Mouse (Mus musculus): Measurements from ENCODE around the gene Prr5l. TPM values are rescaled to one million over a fixed set of nuclear protein-coding genes. Genes with fewer than 3 reads are reported as not detected.

Prr5l gene
- polyA plus RNA-seq (2012; fragmentation: generic; extraction: Trizol): 0.43 TPM
- long read RNA-seq, experiment 1, full-length matches to known transcripts: 1 of 1 reads
- long read RNA-seq, experiment 1, partial matches to known transcripts: 0 of 1 reads
- long read RNA-seq, experiment 1, other reads (novel, unspliced or antisense): 0 of 1 reads
- long read RNA-seq, experiment 2, full-length matches to known transcripts: 6 of 7 reads
- long read RNA-seq, experiment 2, partial matches to known transcripts: 0 of 7 reads
- long read RNA-seq, experiment 2, other reads (novel, unspliced or antisense): 1 of 7 reads

DNA sequence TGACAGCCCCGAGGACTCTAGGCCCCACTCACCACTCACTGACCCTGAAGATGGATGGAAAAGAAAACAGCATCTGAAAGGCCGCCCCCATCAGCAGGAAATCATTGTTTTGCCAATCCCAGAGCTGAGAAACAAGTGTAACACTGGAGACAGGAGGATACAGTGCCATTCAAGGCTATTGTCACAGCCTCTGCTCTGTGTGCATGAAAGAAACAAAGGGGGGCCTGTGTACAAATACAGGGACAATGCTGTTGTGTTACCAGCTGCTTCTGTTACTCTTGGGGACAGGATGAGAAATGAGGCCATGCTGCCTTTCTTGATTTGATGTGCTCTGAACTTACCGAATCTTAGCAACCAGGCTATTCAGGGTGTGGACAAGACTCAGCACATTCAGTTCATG, at the start of gene Prr5l:
Prr5l (minus strand) TSS at position 30 of the 400 bp plus-strand sequence.
- Histone ChIP-seq H3K4me3 (ENCODE audit: insufficient read depth, poor library complexity, severe bottlenecking) (no peak within 1 kb of the TSS), H3K79me3 (ENCODE audit: low read depth) (peaks cover 2% of the 10 kb centered on the region), H3K27me3 (ENCODE audit: control insufficient read depth, insufficient read depth, insufficient read length) (peaks cover 6% of the 10 kb centered on the region), H3K36me3 (ENCODE audit: control insufficient read depth, insufficient read depth) (no peaks in the 10 kb centered on the region), H3ac (ENCODE audit: control insufficient read depth, insufficient read length, low read depth) (no peak within 1 kb of the TSS), H3K79me2 (ENCODE audit: control insufficient read depth, insufficient read depth) (peaks cover 5% of the 10 kb centered on the region)
- TF ChIP-seq MAX (IDR thresholded peaks at IDR 0.05) (no peak), MYOG (IDR thresholded peaks at IDR 0.05; ENCODE audit: control insufficient read depth, extremely low read depth, insufficient read length) (no peak), MYOD1 (IDR thresholded peaks at IDR 0.05; ENCODE audit: control insufficient read depth, insufficient read length, low read depth) (no peak), USF1 (IDR thresholded peaks at IDR 0.05; ENCODE audit: low read depth) (no peak), CTCF (IDR thresholded peaks at IDR 0.05; ENCODE audit: control insufficient read depth, insufficient read depth, insufficient read length) (no peak), CEBPB (IDR thresholded peaks at IDR 0.05; ENCODE audit: low read depth) (no peak), FOSL1 (IDR thresholded peaks at IDR 0.05; ENCODE audit: insufficient read depth, low read length, poor library complexity, severe bottlenecking) (no peak)

GRCm38 (mm10) chr2:101932169-101932936, 49.5 kb upstream of the Prr5l start:
- Histone ChIP-seq H3K36me3 (ENCODE audit: control insufficient read depth, insufficient read depth) (no peaks in the 10 kb centered on the region), H3K79me2 (ENCODE audit: control insufficient read depth, insufficient read depth) (no peaks in the 10 kb centered on the region), H3K79me3 (ENCODE audit: low read depth) (no peaks in the 10 kb centered on the region), H3ac (ENCODE audit: control insufficient read depth, insufficient read length, low read depth) (no peak overlapping the region), H3K4me3 (ENCODE audit: insufficient read depth, poor library complexity, severe bottlenecking) (no peak overlapping the region), H3K27me3 (ENCODE audit: control insufficient read depth, insufficient read depth, insufficient read length) (no peaks in the 10 kb centered on the region)
- TF ChIP-seq MAX (IDR thresholded peaks at IDR 0.05) (no peak), MYOD1 (IDR thresholded peaks at IDR 0.05; ENCODE audit: control insufficient read depth, insufficient read length, low read depth) (no peak), USF1 (IDR thresholded peaks at IDR 0.05; ENCODE audit: low read depth) (no peak), MYOG (IDR thresholded peaks at IDR 0.05; ENCODE audit: control insufficient read depth, extremely low read depth, insufficient read length) (no peak), CTCF (IDR thresholded peaks at IDR 0.05; ENCODE audit: control insufficient read depth, insufficient read depth, insufficient read length) (no peak), FOSL1 (IDR thresholded peaks at IDR 0.05; ENCODE audit: insufficient read depth, low read length, poor library complexity, severe bottlenecking) (no peak), CEBPB (IDR thresholded peaks at IDR 0.05; ENCODE audit: low read depth) (no peak)

GRCm38 (mm10) chr2:101925591-101926188, 42.9 kb upstream of the Prr5l start:
- H3K27me3 ChIP-seq (ENCODE audit: control insufficient read depth, insufficient read depth, insufficient read length): no peaks in the 10 kb centered on the region
- TF ChIP-seq MYOD1 (IDR thresholded peaks at IDR 0.05; ENCODE audit: control insufficient read depth, insufficient read length, low read depth) (no peak), CEBPB (IDR thresholded peaks at IDR 0.05; ENCODE audit: low read depth) (no peak), MAX (IDR thresholded peaks at IDR 0.05) (no peak), USF1 (IDR thresholded peaks at IDR 0.05; ENCODE audit: low read depth) (no peak), CTCF (IDR thresholded peaks at IDR 0.05; ENCODE audit: control insufficient read depth, insufficient read depth, insufficient read length) (no peak), FOSL1 (IDR thresholded peaks at IDR 0.05; ENCODE audit: insufficient read depth, low read length, poor library complexity, severe bottlenecking) (no peak), MYOG (IDR thresholded peaks at IDR 0.05; ENCODE audit: control insufficient read depth, extremely low read depth, insufficient read length) (no peak)

DNA sequence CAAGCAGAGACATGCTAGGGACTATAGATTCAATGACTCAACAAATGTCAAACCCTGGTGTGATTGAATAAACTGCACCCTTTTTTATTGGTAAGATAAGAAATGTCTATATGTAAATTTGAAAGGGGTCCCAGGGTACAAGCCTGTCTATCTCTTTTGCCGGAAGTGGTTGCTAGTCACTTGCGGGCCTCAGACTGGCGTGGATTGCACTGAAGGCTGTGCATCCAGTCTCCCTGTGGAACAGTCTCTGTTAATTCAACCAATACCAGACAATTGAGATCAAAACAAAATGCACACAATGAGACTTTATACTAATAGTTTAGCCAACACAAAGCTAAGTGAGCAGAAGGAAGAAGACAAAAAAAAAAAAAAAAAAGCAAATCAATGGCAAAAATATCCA, 42.4 kb upstream of the Prr5l start:
- Histone ChIP-seq H3K36me3 (ENCODE audit: control insufficient read depth, insufficient read depth) (no peaks in the 10 kb centered on the region), H3K79me2 (ENCODE audit: control insufficient read depth, insufficient read depth) (no peaks in the 10 kb centered on the region), H3K4me3 (ENCODE audit: insufficient read depth, poor library complexity, severe bottlenecking) (no peak overlapping the region), H3ac (ENCODE audit: control insufficient read depth, insufficient read length, low read depth) (no peak overlapping the region), H3K27me3 (ENCODE audit: control insufficient read depth, insufficient read depth, insufficient read length) (no peaks in the 10 kb centered on the region), H3K79me3 (ENCODE audit: low read depth) (no peaks in the 10 kb centered on the region)
- TF ChIP-seq FOSL1 (IDR thresholded peaks at IDR 0.05; ENCODE audit: insufficient read depth, low read length, poor library complexity, severe bottlenecking): no peak
- TF ChIP-seq MYOG (IDR thresholded peaks at IDR 0.05; ENCODE audit: control insufficient read depth, extremely low read depth, insufficient read length): no peak
- TF ChIP-seq CEBPB (IDR thresholded peaks at IDR 0.05; ENCODE audit: low read depth): no peak
- no peak for TF ChIP-seq MYOD1 (IDR thresholded peaks at IDR 0.05; ENCODE audit: control insufficient read depth, insufficient read length, low read depth)
- TF ChIP-seq CTCF (IDR thresholded peaks at IDR 0.05; ENCODE audit: control insufficient read depth, insufficient read depth, insufficient read length): no peak
- TF ChIP-seq MAX (IDR thresholded peaks at IDR 0.05): no peak
- no peak for TF ChIP-seq USF1 (IDR thresholded peaks at IDR 0.05; ENCODE audit: low read depth)

More at GRCm38 (mm10) chr2:101925591-101926188, 42.9 kb upstream of the Prr5l start:
- Histone ChIP-seq H3K79me2 (ENCODE audit: control insufficient read depth, insufficient read depth) (no peaks in the 10 kb centered on the region), H3K79me3 (ENCODE audit: low read depth) (no peaks in the 10 kb centered on the region), H3ac (ENCODE audit: control insufficient read depth, insufficient read length, low read depth) (no peak overlapping the region), H3K36me3 (ENCODE audit: control insufficient read depth, insufficient read depth) (no peaks in the 10 kb centered on the region), H3K4me3 (ENCODE audit: insufficient read depth, poor library complexity, severe bottlenecking) (no peak overlapping the region)

DNA sequence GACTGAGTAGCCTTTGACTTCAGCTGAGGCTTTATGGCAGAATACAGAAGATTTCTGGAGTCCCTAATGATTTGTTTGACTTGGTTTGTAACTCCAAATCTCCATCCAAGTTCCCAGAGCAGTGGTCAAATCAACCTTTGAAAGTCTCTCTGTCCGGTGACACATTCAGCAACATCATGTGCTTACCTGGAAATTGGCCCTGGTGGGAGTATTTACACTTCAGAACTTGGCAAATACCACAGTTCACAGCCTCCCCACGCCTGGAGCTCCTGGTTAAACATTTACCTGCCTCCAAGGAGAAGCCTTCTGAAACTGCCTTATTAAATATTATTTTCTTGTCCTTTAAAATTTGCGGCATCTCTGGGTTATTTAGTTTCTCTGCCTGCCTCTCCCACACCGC, 40.4 kb upstream of the Prr5l start:
- no peak overlapping the region for H3K4me3 ChIP-seq (ENCODE audit: insufficient read depth, poor library complexity, severe bottlenecking)

More for the DNA sequence above, 40.4 kb upstream of the Prr5l start:
- Histone ChIP-seq H3K36me3 (ENCODE audit: control insufficient read depth, insufficient read depth) (no peaks in the 10 kb centered on the region), H3K27me3 (ENCODE audit: control insufficient read depth, insufficient read depth, insufficient read length) (no peaks in the 10 kb centered on the region), H3K79me2 (ENCODE audit: control insufficient read depth, insufficient read depth) (no peaks in the 10 kb centered on the region), H3K79me3 (ENCODE audit: low read depth) (no peaks in the 10 kb centered on the region), H3ac (ENCODE audit: control insufficient read depth, insufficient read length, low read depth) (no peak overlapping the region)
- TF ChIP-seq CTCF (IDR thresholded peaks at IDR 0.05; ENCODE audit: control insufficient read depth, insufficient read depth, insufficient read length) (no peak), FOSL1 (IDR thresholded peaks at IDR 0.05; ENCODE audit: insufficient read depth, low read length, poor library complexity, severe bottlenecking) (no peak), MYOG (IDR thresholded peaks at IDR 0.05; ENCODE audit: control insufficient read depth, extremely low read depth, insufficient read length) (no peak), USF1 (IDR thresholded peaks at IDR 0.05; ENCODE audit: low read depth) (no peak), CEBPB (IDR thresholded peaks at IDR 0.05; ENCODE audit: low read depth) (no peak), MYOD1 (IDR thresholded peaks at IDR 0.05; ENCODE audit: control insufficient read depth, insufficient read length, low read depth) (no peak), MAX (IDR thresholded peaks at IDR 0.05) (no peak)
